Mouse (Mus musculus): ENCODE measurements around the gene Zic4. TPM values are rescaled to one million over a fixed set of nuclear protein-coding genes. Genes with fewer than 3 reads are reported as not detected.

Gene Zic4
- total RNA-seq, 1 experiment = not detected

DNA sequence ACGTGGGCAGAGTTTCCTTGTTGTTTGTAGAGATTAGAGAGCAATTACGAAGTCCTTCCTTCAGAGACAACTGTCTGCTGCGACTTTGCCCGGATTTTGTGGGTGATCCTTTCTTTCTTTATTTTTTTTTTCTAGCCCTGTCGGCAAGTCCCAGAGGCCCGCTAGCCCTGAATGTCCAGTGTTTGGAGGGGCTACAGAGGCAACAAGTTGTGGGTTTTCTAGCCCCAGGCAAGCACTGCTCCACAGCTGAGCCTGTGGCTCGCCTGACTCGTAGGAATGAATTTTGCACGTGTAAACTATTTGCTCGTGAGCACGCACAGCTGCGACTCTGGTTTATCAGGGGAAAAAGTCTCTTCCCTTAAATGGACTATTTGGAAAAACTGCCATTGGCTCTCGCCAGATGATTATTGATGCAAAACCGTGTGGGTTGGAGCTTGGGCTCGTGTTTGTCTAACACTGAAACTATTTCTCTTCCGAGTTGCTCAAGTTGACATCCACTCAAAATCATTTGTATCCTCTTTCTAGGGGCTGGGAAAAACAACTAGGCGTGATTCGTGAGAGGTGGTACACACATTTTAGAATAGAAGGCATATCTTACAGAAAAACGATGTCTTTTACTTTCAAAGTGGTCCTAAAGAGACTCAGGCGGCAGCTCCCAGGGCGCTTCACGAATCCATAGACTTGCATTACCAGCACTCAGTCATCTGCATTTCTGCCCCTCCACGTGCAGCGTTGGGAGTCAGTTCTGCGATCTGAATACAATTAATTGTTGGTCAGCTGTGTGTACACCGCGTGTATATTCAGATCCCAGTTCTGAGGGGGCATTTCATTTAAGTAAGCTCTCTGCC lies 42.9 kb downstream of the Zic4 start:
- H3K9ac ChIP-seq (ENCODE audit: insufficient read depth, low read depth, low read length, poor library complexity, severe bottlenecking) = no peak overlapping the region
- in situ Hi-C loops (cut with MboI; ENCODE audit: low sequenced_read_pairs in 2 of 2, unreplicated experiment in 2 of 2) = no loop called here
- H3K4me3 ChIP-seq (ENCODE audit: insufficient read depth in 1 of 2, low read depth in 1 of 2, low read length in 2 of 2, poor library complexity in 1 of 2, severe bottlenecking in 1 of 2) = no peak overlapping the region
- H3K4me1 ChIP-seq (ENCODE audit: control insufficient read depth in 2 of 2, insufficient read depth in 2 of 2, low read length in 2 of 2, poor library complexity in 1 of 2) = peaks cover 0 to 2% of the 10 kb centered on the region in 2 experiments; a peak in 1 of 4 replicates
- H3K36me3 ChIP-seq (ENCODE audit: control insufficient read depth, insufficient read depth, low read length, poor library complexity, severe bottlenecking) = no peaks in the 10 kb centered on the region
- no peak for DNase-seq (ENCODE audit: low read depth, low spot score)
- H3K9me3 ChIP-seq (ENCODE audit: control insufficient read depth, insufficient read depth, low read depth, low read length) = no peaks in the 10 kb centered on the region
- no peak for TF ChIP-seq HCFC1 (IDR thresholded peaks at IDR 0.05; ENCODE audit: borderline replicate concordance, insufficient read depth, low read length)
- TF ChIP-seq ZC3H11A (IDR thresholded peaks at IDR 0.05; ENCODE audit: borderline replicate concordance, low read depth, low read length) = no peak
- no peak overlapping the region for H3K27ac ChIP-seq (ENCODE audit: insufficient read depth, low read depth, low read length, poor library complexity, severe bottlenecking)

DNA sequence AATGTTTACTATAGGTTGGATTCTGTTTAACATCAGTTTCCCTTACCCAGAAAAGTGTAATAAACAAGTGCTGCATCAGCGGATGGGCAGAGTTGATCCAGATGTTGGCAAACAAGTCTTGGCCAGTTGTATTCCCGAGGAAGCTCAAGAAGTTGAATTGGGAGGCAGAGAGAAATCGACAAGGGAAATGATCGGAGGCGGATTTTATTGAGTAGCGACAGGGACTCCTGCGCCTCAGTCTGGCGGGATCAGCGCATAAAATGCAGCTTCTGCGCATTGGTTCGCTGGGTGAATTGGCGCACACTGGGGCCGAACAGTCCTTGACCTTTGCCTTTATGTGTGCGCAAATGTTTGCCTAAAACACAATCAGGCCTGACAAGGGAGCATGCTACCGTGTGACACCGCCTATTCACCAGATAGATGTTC lies 43.6 kb downstream of the Zic4 start:
- in situ Hi-C loops (cut with MboI; ENCODE audit: low sequenced_read_pairs in 2 of 2, unreplicated experiment in 2 of 2) = no loop called here
- TF ChIP-seq HCFC1 (IDR thresholded peaks at IDR 0.05; ENCODE audit: borderline replicate concordance, insufficient read depth, low read length) (no peak), ZNF384 (IDR thresholded peaks at IDR 0.05; ENCODE audit: low read depth, low read length) (no peak), MAFK (IDR thresholded peaks at IDR 0.05; ENCODE audit: insufficient read depth, low read depth, low read length) (no peak), ZC3H11A (IDR thresholded peaks at IDR 0.05; ENCODE audit: borderline replicate concordance, low read depth, low read length) (no peak), CHD2 (IDR thresholded peaks at IDR 0.05; ENCODE audit: low read depth, low read length) (no peak)
- Histone ChIP-seq H3K27ac (ENCODE audit: insufficient read depth, low read depth, low read length, poor library complexity, severe bottlenecking) (no peak overlapping the region), H3K4me3 (ENCODE audit: insufficient read depth in 1 of 2, low read depth in 1 of 2, low read length in 2 of 2, poor library complexity in 1 of 2, severe bottlenecking in 1 of 2) (no peak overlapping the region; a peak in 1 of 4 replicates), H3K4me1 (ENCODE audit: control insufficient read depth in 2 of 2, insufficient read depth in 2 of 2, low read length in 2 of 2, poor library complexity in 1 of 2) (peaks cover 0 to 2% of the 10 kb centered on the region in 2 experiments; a peak in 1 of 4 replicates), H3K36me3 (ENCODE audit: control insufficient read depth, insufficient read depth, low read length, poor library complexity, severe bottlenecking) (no peaks in the 10 kb centered on the region), H3K9me3 (ENCODE audit: control insufficient read depth, insufficient read depth, low read depth, low read length) (no peaks in the 10 kb centered on the region), H3K9ac (ENCODE audit: insufficient read depth, low read depth, low read length, poor library complexity, severe bottlenecking) (no peak overlapping the region)
- no peak for DNase-seq (ENCODE audit: low read depth, low spot score)

DNA sequence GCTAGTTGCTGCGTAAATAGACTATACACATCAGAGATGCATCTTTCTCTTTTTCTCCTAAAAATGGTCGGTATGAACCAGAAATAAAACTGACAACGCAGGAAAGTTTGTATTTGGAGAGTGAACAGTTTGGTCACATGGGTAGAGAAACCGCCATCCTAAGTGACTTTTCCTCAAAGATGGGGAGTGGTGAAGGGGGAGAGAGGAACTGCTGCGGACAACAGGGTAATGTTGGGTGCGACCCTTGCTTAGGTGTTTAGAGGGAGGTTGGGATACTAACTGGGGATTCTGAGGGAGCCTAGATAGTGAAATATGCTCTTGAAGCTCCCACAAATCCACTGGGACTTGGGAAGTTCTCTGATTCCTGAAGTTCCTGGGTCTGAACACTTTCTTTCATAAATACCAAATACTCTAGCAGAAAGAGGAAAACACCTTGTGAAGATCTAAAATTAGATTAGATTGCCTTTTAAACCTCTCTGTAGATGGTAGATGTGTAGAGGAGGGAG lies 44.1 kb downstream of the Zic4 start:
- no peak overlapping the region for H3K27ac ChIP-seq (ENCODE audit: insufficient read depth, low read depth, low read length, poor library complexity, severe bottlenecking)
- in situ Hi-C loops (cut with MboI; ENCODE audit: low sequenced_read_pairs in 2 of 2, unreplicated experiment in 2 of 2) = no loop called here
- H3K4me3 ChIP-seq (ENCODE audit: insufficient read depth in 1 of 2, low read depth in 1 of 2, low read length in 2 of 2, poor library complexity in 1 of 2, severe bottlenecking in 1 of 2) = no peak overlapping the region; a peak in 1 of 4 replicates
- TF ChIP-seq MAFK (IDR thresholded peaks at IDR 0.05; ENCODE audit: insufficient read depth, low read depth, low read length) (no peak), HCFC1 (IDR thresholded peaks at IDR 0.05; ENCODE audit: borderline replicate concordance, insufficient read depth, low read length) (no peak), ZC3H11A (IDR thresholded peaks at IDR 0.05; ENCODE audit: borderline replicate concordance, low read depth, low read length) (no peak), ZNF384 (IDR thresholded peaks at IDR 0.05; ENCODE audit: low read depth, low read length) (no peak), CHD2 (IDR thresholded peaks at IDR 0.05; ENCODE audit: low read depth, low read length) (no peak)
- no peaks in the 10 kb centered on the region for H3K36me3 ChIP-seq (ENCODE audit: control insufficient read depth, insufficient read depth, low read length, poor library complexity, severe bottlenecking)
- H3K4me1 ChIP-seq (ENCODE audit: control insufficient read depth in 2 of 2, insufficient read depth in 2 of 2, low read length in 2 of 2, poor library complexity in 1 of 2) = peaks cover 0 to 2% of the 10 kb centered on the region in 2 experiments; a peak in 1 of 4 replicates
- no peaks in the 10 kb centered on the region for H3K9me3 ChIP-seq (ENCODE audit: control insufficient read depth, insufficient read depth, low read depth, low read length)
- DNase-seq (ENCODE audit: low read depth, low spot score) = no peak
- no peak overlapping the region for H3K9ac ChIP-seq (ENCODE audit: insufficient read depth, low read depth, low read length, poor library complexity, severe bottlenecking)

DNA sequence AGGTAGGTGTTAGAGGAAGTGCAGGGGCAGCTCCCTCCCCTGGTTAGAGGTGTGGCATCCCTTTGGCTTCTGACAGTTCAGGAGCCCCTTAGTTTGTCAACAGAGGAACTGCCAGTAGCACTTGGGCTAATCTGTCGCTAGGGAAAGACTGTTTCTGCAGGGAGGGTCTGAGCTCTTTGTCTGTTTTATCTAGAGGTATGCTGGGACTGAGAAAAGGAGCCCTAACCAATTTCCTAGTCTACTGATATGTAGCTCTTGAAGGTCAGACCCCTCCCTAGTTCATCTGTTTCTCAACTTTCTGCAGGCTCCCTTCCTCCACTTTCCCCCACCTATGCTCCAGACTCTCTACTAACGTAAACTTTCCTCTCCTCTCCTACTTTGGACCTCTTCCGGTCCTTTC lies 47.6 kb downstream of the Zic4 start:
- no peak overlapping the region; a peak in 1 of 4 replicates for H3K4me3 ChIP-seq (ENCODE audit: insufficient read depth in 1 of 2, low read depth in 1 of 2, low read length in 2 of 2, poor library complexity in 1 of 2, severe bottlenecking in 1 of 2)
- H3K9ac ChIP-seq (ENCODE audit: insufficient read depth, low read depth, low read length, poor library complexity, severe bottlenecking) = no peak overlapping the region

More for the DNA sequence above, 47.6 kb downstream of the Zic4 start:
- no peaks in the 10 kb centered on the region for H3K9me3 ChIP-seq (ENCODE audit: control insufficient read depth, insufficient read depth, low read depth, low read length)
- peaks cover 0 to 2% of the 10 kb centered on the region in 2 experiments; a peak in 1 of 4 replicates for H3K4me1 ChIP-seq (ENCODE audit: control insufficient read depth in 2 of 2, insufficient read depth in 2 of 2, low read length in 2 of 2, poor library complexity in 1 of 2)
- no peak for DNase-seq (ENCODE audit: low read depth, low spot score)
- in situ Hi-C loops (cut with MboI; ENCODE audit: low sequenced_read_pairs in 2 of 2, unreplicated experiment in 2 of 2) = no loop called here
- no peaks in the 10 kb centered on the region for H3K36me3 ChIP-seq (ENCODE audit: control insufficient read depth, insufficient read depth, low read length, poor library complexity, severe bottlenecking)
- TF ChIP-seq HCFC1 (IDR thresholded peaks at IDR 0.05; ENCODE audit: borderline replicate concordance, insufficient read depth, low read length) (no peak), CHD2 (IDR thresholded peaks at IDR 0.05; ENCODE audit: low read depth, low read length) (no peak), ZC3H11A (IDR thresholded peaks at IDR 0.05; ENCODE audit: borderline replicate concordance, low read depth, low read length) (no peak), ZNF384 (IDR thresholded peaks at IDR 0.05; ENCODE audit: low read depth, low read length) (no peak), MAFK (IDR thresholded peaks at IDR 0.05; ENCODE audit: insufficient read depth, low read depth, low read length) (no peak)
- no peak overlapping the region for H3K27ac ChIP-seq (ENCODE audit: insufficient read depth, low read depth, low read length, poor library complexity, severe bottlenecking)
